ENCODE assay signal across 20 mouse cellular contexts in genomic region chr4:125354742-125355141, GRCm38 (mm10).
DNase-seq lines count a peak whose midpoint lies in the region; ATAC-seq and TF ChIP-seq lines count a peak whose summit lies in the region.
"Had no signal": no experiment of that assay in that cellular context is flagged by ENCODE, and none has a peak within 500 bp of the region (broad histone marks: within the 10 kb centered on the region; RNA-seq: fewer than 3 reads in every experiment).

No protein-coding gene starts in this region.

- 63% methylated on average over 3 of the region's 3 CpGs for WGBS in embryonic facial prominence, embryonic 14.5 days
- WGBS in embryonic facial prominence, embryonic 10.5 days = 47% methylated on average over 3 of the region's 3 CpGs
- WGBS in neural tube, embryonic 13.5 days = 25% methylated on average over 3 of the region's 3 CpGs
- WGBS in kidney, adult 2 months = 37% methylated on average over 3 of the region's 3 CpGs

- TF ChIP-seq POLR2A in kidney, adult 2 months (IDR thresholded peaks at IDR 0.05; ENCODE audit: low read depth, low read length) = no peak

- no peaks in the 10 kb centered on the region for H3K4me1 ChIP-seq in embryonic facial prominence, embryonic 14.5 days (ENCODE audit: control insufficient read depth, insufficient read depth, low read length)
- H3K4me1 ChIP-seq in embryonic facial prominence, embryonic 10.5 days = peaks cover 15% of the 10 kb centered on the region
- H3K4me1 ChIP-seq in neural tube, embryonic 13.5 days (replicated peaks) = peaks cover 21% of the 10 kb centered on the region
- no peaks in the 10 kb centered on the region for H3K4me1 ChIP-seq in kidney, adult 2 months (ENCODE audit: control insufficient read depth, insufficient read depth, low read length)
- H3K4me1 ChIP-seq: limb, embryonic 10.5 days; stomach, embryonic 15.5 days had no signal

- no peak overlapping the region for H3K27ac ChIP-seq in embryonic facial prominence, embryonic 14.5 days (replicated peaks; ENCODE audit: low read depth, low read length)
- H3K27ac ChIP-seq in embryonic facial prominence, embryonic 10.5 days (replicated peaks) = no peak overlapping the region
- H3K27ac ChIP-seq in layer of hippocampus, adult 2 months = no peak overlapping the region
- no peak overlapping the region for H3K27ac ChIP-seq in neural tube, embryonic 13.5 days (replicated peaks)
- no peak overlapping the region for H3K27ac ChIP-seq in kidney, adult 2 months (ENCODE audit: insufficient read depth, low read depth, low read length)
- H3K27ac ChIP-seq: limb, embryonic 10.5 days; stomach, embryonic 15.5 days had no signal

- no peaks in the 10 kb centered on the region for H3K9me3 ChIP-seq in embryonic facial prominence, embryonic 14.5 days (ENCODE audit: control insufficient read depth, low read length)
- H3K9me3 ChIP-seq in embryonic facial prominence, embryonic 10.5 days = no peaks in the 10 kb centered on the region
- no peaks in the 10 kb centered on the region for H3K9me3 ChIP-seq in neural tube, embryonic 13.5 days
- H3K9me3 ChIP-seq: limb, embryonic 10.5 days; stomach, embryonic 15.5 days had no signal

- no peak overlapping the region for H3K4me2 ChIP-seq in embryonic facial prominence, embryonic 14.5 days (ENCODE audit: low read depth, low read length)
- no peak overlapping the region for H3K4me2 ChIP-seq in neural tube, embryonic 13.5 days
- H3K4me2 ChIP-seq: liver, embryonic 11.5 days; lung, embryonic 14.5 days; stomach, embryonic 15.5 days had no signal

- intact Hi-C loops in left cerebral cortex, postnatal 10 days (cut with DNase I) = no loop called here

- no peaks in the 10 kb centered on the region for H3K27me3 ChIP-seq in embryonic facial prominence, embryonic 14.5 days (replicated peaks; ENCODE audit: control insufficient read depth, insufficient read depth, low read length)
- H3K27me3 ChIP-seq in embryonic facial prominence, embryonic 10.5 days (replicated peaks; ENCODE audit: low read depth, poor library complexity, severe bottlenecking) = peaks cover 7% of the 10 kb centered on the region
- H3K27me3 ChIP-seq in neural tube, embryonic 13.5 days = no peaks in the 10 kb centered on the region
- no peaks in the 10 kb centered on the region for H3K27me3 ChIP-seq in kidney, adult 2 months (replicated peaks; ENCODE audit: control insufficient read depth, insufficient read depth, low read length)
- H3K27me3 ChIP-seq: stomach, embryonic 15.5 days had no signal

- no peak for ATAC-seq in embryonic facial prominence, embryonic 14.5 days (ENCODE audit: low read depth)
- ATAC-seq in neural tube, embryonic 13.5 days (ENCODE audit: low read depth) = peak; percentile 59; the same call in 1 of the 2 replicates
- ATAC-seq: CD4-positive, CD25-positive, alpha-beta regulatory T cell, adult 4 months had no signal

- no peak overlapping the region for H3K9ac ChIP-seq in embryonic facial prominence, embryonic 14.5 days (ENCODE audit: low read depth, low read length)
- H3K9ac ChIP-seq in neural tube, embryonic 13.5 days = no peak overlapping the region
- H3K9ac ChIP-seq: lung, embryonic 14.5 days; stomach, embryonic 15.5 days had no signal

- H3K36me3 ChIP-seq in embryonic facial prominence, embryonic 14.5 days (ENCODE audit: control insufficient read depth, insufficient read depth, low read length) = no peaks in the 10 kb centered on the region
- no peaks in the 10 kb centered on the region for H3K36me3 ChIP-seq in embryonic facial prominence, embryonic 10.5 days (replicated peaks)
- H3K36me3 ChIP-seq in neural tube, embryonic 13.5 days = no peaks in the 10 kb centered on the region
- H3K36me3 ChIP-seq in kidney, adult 2 months (ENCODE audit: control insufficient read depth, insufficient read depth, low read length) = no peaks in the 10 kb centered on the region
- H3K36me3 ChIP-seq: limb, embryonic 10.5 days; stomach, embryonic 15.5 days had no signal

- DNase-seq in embryonic facial prominence, embryonic 14.5 days (ENCODE audit: low spot score) = peak; percentile 44
- no peak for DNase-seq in embryonic facial prominence, embryonic 10.5 days (ENCODE audit: low spot score)
- no peak for DNase-seq in layer of hippocampus, adult 2 months (ENCODE audit: low spot score in 2 of 2)
- DNase-seq in layer of hippocampus, adult 9-10 months (ENCODE audit: low spot score) = no peak
- DNase-seq in brain, adult 2 months (ENCODE audit: low read depth, low spot score) = peak; percentile 24
- no peak for DNase-seq in left cerebral cortex, postnatal 10 days (ENCODE audit: extremely low spot score in 1 of 2, low spot score in 2 of 2)
- DNase-seq in kidney, adult 2 months = no peak
- DNase-seq: adrenal gland, adult 8-10 months; cerebellum, adult 11-12 months; cerebellum, postnatal 25 days; gastrocnemius, postnatal 25 days; lung, embryonic 14.5 days; lung, postnatal 4 days; right cerebral cortex, adult 18-20 months; thymus, postnatal 14 days had no signal

- no peak overlapping the region for H3K4me3 ChIP-seq in embryonic facial prominence, embryonic 14.5 days (ENCODE audit: low read depth, low read length)
- H3K4me3 ChIP-seq in embryonic facial prominence, embryonic 10.5 days = no peak overlapping the region
- no peak overlapping the region for H3K4me3 ChIP-seq in layer of hippocampus, adult 2 months
- no peak overlapping the region for H3K4me3 ChIP-seq in neural tube, embryonic 13.5 days
- no peak overlapping the region for H3K4me3 ChIP-seq in kidney, adult 2 months (ENCODE audit: insufficient read depth, low read depth, low read length)
- H3K4me3 ChIP-seq: limb, embryonic 10.5 days; stomach, embryonic 15.5 days had no signal

- peak; percentile 35 for TF ChIP-seq CTCF in layer of hippocampus, adult 2 months (conservative IDR thresholded peaks at IDR 0.05)
- TF ChIP-seq CTCF in kidney, adult 2 months (conservative IDR thresholded peaks at IDR 0.05; ENCODE audit: insufficient read depth, insufficient read length, low read depth, low read length) = no peak

Comparison
In these comparisons a context has a peak if more than half of its experiments do, and no peak if none do; other contexts are left out.
1. DNase-seq: peak in embryonic facial prominence, embryonic 14.5 days (single experiment) and brain, adult 2 months (single experiment); none in embryonic facial prominence, embryonic 10.5 days (single experiment), layer of hippocampus, adult 2 months (0 of 2), layer of hippocampus, adult 9-10 months (single experiment), left cerebral cortex, postnatal 10 days (0 of 2) and kidney, adult 2 months (single experiment).